Mouse (Mus musculus) skeletal muscle tissue, adult 2 months (tissue): ENCODE data around the gene Kcnj10.

Experiments
- DNase-seq: peaks from one replicate; pipeline ENCODE4 v3.0.0-alpha.2; 2012; ENCODE audit warnings: low read depth, low spot score

The Kcnj10 gene

DNA sequence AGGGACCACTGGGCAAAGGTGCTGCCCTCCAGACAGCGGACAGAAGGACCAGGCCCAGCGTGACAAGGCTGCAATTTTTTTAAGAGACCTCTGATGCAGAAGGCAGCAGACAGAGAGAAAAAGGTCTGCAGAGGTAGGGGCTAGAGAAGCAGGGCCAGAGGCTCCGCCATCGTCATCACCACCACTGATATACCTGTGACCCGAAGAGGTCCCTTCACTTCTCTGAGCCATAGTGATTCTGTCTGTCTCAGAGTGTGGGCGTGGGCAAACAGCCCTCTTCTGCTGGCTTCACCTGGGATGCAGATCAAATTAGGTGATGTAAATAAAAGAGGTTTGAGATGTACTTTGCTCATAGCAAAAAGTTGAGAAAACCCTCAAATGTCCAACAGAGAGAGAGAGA lies 11.4 kb upstream of the Kcnj10 start:
- DNase-seq, result no peak

DNA sequence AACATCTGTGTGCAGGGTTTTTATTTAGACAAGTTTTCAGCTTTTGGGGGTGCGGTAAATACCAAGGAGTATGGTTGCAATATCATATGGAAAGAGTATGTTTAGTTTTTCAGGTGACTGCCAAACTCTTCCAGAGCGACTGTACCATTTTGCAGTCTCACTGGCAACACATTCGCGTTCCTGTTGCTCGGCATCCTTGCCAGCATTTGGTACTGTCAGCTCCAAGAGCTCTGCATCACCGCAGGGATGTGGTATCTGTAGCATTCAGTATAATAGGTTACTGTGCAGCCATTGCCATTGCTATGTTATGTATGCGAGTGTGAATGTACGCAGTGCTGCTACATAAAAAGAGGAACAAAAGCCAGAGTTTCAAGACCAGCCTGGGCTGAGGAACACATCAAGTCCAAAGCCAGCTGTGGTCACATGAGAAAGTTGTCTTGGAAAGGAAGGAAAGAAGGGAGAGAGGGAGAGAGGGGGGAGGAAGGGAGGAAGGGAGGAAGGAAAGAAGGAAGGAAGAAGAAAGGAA lies 9.5 kb upstream of the Kcnj10 start:
- no peak for DNase-seq

GRCm38 (mm10) chr1:172332925-172333324 lies 8.1 kb upstream of the Kcnj10 start:
- DNase-seq, result no peak

- no peak for DNase-seq
Observed at GRCm38 (mm10) chr1:172333512-172333911, 7.5 kb upstream of the Kcnj10 start.

DNA sequence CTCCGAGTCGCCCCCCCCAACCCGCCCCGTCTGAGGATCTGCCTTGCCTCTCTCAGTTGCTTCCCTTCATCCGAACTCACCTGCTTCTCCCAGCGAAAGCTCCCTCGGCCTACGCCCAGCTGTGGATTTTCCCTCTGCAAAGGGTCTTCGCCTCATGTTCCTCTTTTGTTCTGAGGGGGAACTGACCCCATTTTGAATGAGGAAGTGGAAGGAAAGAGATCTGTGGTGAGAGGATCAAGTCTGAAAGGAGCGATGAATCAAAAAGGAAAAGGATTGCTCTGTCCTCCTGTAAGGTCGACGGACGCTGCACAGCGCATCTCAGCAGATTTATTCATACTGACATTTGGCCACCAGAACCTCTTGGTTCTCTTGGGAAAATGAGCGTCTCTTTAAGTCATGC lies 5.2 kb upstream of the Kcnj10 start:
- no peak for DNase-seq

DNA sequence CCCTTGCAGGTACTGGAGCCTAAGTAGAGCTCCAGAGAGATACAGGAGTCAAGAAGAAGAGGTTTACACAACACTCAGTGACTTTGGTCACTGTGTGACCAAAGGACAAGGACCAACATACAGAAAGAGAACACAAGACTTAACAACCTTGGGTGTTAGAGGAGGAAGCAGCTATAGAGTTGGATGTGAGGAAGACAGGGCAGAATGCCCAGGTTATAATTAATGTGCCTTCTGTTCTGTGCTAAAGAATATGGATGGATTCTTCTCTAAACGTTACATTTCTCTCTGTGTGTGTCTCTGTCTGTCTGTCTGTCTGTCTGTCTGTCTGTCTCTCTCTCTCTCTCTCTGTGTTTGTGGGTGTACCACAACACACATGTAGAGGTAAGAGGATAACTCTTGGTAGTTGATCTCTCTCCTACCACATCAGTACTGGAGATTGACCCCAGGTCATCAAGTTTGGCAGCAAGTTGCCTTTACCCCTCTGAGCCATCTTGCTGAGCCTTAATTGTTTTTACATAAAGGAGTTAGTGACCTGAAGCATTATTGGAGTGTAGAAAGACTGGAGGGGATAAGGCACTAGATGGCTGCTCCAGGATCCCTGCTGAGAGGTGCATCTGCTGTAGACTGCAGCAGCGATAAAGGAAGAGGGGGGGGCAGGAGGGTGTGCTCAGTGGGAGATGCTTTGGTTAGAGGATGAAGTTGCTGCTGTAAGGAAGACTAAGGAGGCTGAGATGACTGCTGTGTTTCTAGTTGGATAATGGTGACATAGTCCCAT lies 3.4 kb upstream of the Kcnj10 start:
- no peak for DNase-seq

GRCm38 (mm10) chr1:172341386-172341785 lies 376 bp downstream of the Kcnj10 start:
- no peak for DNase-seq

DNA sequence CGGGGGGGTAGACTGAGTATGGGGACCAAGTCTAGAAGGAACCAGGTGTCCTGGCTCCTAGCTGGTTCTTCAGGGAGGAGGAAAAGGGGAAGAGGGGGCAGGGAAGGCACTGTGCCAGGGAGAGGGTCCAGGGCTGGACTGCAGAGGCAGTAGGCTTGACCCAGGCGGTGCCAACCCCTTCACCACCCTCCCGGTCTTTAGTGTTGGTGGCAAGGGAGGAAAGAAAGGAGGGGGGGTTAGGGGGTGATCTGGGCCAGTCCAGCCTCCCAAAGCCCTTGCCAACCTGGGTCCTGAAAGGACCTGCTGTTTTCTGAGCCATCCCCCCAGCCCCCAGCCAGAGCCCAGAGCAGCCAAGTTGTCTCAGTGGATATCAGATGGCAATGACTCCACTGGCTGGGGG lies 1.7 kb downstream of the Kcnj10 start:
- no peak for DNase-seq

- DNase-seq, result no peak
Observed at GRCm38 (mm10) chr1:172343914-172344313, 2.9 kb downstream of the Kcnj10 start.

DNA sequence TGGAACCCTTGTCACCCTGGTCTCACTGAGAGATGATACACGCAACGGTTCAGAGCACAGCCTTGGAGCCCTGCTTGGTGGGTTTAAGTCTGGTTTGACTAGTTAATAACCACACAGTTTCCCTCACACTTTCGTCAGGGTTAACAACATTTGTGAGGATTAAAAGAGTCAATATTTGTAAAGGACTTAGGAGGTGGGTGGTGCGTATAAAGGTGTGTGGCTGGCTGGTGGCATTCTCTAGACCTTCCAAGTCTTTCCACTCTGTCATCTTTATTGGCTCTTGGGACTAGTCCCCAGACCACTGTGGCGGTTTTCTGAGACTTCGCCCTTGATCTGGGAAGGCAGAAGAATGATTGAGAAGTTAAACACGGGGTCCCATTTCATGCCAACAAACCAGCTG lies 3.8 kb downstream of the Kcnj10 start:
- no peak for DNase-seq

DNA sequence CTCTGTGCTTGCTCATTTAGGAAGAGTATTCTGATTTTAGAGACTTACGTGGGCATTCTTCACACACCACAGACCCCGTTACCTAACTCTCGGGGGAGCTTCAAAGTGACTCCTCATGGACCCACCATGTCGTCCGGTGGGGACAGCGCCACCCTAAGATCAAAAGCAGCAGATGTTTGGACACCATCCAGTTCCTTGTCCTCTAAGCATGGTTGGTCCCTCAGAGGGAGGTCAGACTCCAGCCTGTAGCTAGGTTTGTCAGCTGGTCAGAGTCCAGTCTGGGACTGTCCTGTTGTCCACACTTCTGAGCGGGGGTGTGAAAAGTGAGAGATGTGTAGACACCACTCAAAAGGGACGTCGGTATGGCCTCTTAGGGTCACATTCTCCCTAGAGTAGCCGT lies 5.7 kb downstream of the Kcnj10 start:
- no peak for DNase-seq

DNA sequence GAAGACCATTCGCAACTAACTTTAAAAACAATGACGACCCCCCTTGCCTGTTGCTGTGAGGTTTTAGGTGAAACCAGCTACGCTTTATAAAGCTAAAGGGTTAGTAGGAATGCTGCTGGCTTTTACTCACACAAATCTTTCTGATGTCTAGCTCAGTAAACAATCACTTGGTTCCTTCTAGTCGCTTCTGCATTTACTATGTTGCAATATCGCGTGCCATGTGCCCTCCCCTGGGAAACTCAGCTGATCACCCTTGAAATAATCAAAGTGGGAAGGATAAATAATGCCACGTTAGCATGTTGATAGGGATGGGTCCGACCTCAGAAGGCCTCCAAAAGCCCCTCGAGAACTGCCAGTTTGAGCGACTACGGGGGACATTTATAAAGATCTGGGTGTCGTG lies 6.4 kb downstream of the Kcnj10 start:
- DNase-seq, result no peak

GRCm38 (mm10) chr1:172349504-172349903 lies 8.5 kb downstream of the Kcnj10 start:
- no peak for DNase-seq

GRCm38 (mm10) chr1:172349916-172350812 lies 9.2 kb downstream of the Kcnj10 start:
- DNase-seq, result no peak

- no peak for DNase-seq
Observed at GRCm38 (mm10) chr1:172352001-172352400, 11.0 kb downstream of the Kcnj10 start.

- no peak for DNase-seq
Observed at GRCm38 (mm10) chr1:172352453-172352852, 11.4 kb downstream of the Kcnj10 start.

DNA sequence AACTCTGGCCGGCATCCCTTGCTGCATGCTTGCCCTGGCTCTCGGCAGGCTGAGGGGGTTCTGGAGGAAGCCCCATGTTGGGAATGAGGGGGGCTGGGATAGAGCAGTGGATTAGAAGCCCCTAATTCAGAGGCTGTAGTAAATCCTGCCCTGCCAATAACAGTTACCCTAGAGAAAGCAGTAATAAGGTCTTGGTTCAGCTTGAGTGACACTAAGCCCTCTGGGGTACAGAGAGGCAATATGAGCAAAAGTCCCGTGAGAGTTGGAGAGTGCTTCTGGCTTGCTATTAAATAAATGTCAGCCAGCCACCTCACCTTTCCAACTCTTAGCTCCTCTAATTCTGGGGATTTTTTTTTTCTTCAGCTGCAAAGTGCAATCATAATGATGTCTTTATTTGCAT lies 14.3 kb downstream of the Kcnj10 start:
- no peak for DNase-seq

DNA sequence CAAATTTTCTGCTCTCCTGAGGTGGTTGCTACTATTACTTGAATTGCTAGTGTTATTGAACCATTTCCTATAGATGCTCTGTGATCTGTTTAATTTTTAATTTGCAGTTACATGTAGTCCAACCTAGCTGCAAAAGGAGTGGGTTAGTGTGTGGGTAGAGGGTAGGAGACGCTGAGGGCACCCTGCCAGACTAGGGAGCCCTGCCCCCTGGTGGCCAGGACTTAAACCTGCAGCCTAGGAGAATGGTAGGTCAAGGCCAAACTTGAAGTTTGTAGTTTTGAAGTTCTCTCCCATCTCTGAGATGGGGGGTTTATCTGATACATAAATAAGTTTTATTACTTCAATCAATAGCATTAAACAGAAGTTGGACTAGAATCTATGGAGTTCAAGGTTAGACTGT lies 16.5 kb downstream of the Kcnj10 start:
- DNase-seq, result no peak

GRCm38 (mm10) chr1:172358341-172358740 lies 17.3 kb downstream of the Kcnj10 start:
- DNase-seq, result no peak

DNA sequence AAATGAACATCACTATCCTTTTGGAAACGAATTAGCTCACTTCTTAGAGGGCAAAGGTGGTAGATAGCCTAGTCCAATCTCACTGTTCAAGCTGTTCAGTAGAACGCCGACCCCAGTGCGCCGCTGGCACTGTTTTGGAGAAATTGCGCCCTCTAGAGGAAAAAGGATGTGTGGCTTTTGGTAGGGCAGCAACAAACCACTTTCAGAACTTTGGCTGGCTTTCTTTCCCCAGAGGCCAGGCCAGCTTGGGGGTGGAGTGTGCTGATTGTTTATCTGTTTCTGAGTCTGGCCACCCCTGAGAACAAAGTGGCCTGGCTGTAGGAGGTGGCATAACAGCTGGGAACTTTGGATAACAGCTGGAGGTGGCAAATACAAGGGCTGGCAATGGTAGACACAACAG lies 23.7 kb downstream of the Kcnj10 start:
- no peak for DNase-seq

DNA sequence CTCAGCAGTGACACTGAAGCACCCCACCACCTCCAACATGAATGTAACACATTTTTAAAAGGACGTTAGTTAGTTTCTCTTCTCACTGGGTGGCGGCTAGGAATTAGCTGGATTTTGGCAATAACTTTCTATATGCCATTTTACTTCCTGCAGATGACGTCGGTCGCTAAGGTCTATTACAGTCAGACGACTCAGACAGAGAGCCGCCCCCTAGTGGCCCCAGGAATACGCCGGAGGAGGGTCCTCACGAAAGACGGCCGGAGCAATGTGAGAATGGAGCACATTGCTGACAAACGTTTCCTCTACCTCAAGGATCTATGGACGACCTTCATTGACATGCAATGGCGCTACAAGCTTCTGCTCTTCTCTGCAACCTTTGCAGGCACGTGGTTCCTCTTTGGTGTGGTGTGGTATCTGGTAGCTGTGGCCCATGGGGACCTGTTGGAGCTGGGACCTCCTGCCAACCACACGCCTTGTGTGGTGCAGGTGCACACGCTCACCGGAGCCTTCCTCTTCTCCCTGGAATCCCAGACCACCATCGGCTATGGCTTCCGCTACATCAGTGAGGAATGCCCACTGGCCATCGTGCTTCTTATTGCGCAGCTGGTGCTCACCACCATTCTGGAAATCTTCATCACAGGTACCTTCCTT lies 27.9 kb downstream of the Kcnj10 start:
- no peak for DNase-seq

- peak; percentile 96 for DNase-seq
Observed at GRCm38 (mm10) chr1:172376198-172376667, 35.2 kb downstream of the Kcnj10 start, which contains the start of gene Pigm. Gene Pigm, plus strand, starts transcription at chr1:172376546.
